Mouse (Mus musculus): ENCODE data around the gene Ston1. TPM values are rescaled to one million over a fixed set of nuclear protein-coding genes. Genes with fewer than 3 reads are reported as not detected.
A peak's percentile ranks its signal among the peaks of the same experiment; 100 is the strongest.

Gene Ston1
- total RNA-seq, 2 experiments from 2014 or later: not detected

DNA sequence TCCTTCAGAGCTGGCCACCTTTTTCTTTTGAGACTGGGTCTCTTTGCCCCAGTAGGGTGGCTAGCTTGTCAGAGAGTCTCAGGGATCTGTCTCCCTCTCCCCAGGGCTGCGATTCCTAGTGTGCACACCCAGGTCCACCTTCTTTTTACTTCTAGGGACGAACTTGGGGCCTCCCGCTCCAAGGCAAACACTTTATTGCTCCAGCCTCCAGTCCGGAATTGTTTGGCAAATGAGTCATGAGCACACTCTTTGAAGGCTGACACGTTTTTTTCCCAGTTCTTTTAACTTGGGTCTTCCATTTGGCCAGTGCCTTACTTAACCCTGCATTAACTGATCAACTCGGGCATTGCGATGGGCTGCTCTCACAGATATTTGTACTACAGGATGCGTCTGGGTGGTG, 14.1 kb upstream of the Ston1 start:
- ATAC-seq (ENCODE audit: poor library complexity, severe bottlenecking): no peak

DNA sequence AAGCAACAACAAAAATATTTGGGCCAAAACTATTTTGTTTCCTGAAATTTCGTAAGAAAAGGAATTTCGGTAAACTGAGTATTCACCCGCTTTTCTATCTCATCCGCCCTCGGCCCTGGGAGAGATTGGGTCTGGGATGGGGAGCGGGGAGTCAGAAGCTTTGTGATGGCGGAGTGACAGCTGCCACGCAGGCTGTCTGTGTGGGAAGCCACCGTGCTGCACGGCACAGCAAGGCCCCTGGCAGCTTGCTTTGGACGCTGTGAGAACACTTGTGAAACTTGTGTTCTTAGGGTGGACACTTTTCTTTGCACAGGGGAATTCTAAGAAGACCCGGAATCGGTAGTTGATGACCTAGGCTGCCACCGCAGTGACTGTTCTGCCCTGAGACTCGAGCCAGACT, 10.1 kb upstream of the Ston1 start:
- no peak for ATAC-seq (ENCODE audit: poor library complexity, severe bottlenecking)

DNA sequence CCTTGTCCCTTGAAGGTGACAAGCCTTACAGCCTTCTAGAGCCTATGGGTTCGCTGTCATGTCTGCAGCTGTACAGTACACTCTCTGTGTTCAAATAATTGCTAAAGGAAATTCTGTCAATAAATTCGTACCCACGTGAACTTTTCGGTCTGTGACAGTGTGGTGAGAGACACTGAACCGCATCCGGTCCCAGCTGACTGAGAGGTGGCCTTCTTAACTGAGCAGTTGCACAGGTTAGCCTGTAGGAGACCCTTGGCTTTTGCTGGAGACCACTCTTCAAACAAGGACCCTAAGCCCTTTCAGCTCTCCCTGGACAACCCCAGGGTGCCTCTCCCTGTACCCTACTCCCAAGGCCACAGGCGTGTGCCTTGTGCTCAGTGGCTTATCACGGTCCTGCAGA, 9.3 kb upstream of the Ston1 start:
- no peak for ATAC-seq (ENCODE audit: poor library complexity, severe bottlenecking)

DNA sequence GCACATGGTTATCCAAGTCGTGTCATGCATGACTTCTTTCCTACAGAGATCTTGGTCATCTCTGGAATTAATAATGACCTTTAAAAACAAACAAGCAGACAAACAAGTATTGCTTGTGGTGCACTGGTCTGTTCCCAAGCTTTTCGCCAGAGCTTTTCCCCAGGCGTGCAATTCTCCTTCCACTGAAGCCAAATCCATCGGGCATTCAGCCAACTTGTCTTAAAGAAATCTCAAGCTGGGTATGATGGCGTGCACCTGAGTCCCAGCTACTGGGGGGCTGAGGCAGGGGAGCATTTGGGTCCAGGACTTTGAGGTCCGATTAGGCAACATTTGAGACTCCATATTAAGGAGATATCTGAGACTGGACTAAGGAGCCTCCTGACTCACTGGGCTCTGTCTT, 7.2 kb upstream of the Ston1 start:
- ATAC-seq (ENCODE audit: poor library complexity, severe bottlenecking): no peak

DNA sequence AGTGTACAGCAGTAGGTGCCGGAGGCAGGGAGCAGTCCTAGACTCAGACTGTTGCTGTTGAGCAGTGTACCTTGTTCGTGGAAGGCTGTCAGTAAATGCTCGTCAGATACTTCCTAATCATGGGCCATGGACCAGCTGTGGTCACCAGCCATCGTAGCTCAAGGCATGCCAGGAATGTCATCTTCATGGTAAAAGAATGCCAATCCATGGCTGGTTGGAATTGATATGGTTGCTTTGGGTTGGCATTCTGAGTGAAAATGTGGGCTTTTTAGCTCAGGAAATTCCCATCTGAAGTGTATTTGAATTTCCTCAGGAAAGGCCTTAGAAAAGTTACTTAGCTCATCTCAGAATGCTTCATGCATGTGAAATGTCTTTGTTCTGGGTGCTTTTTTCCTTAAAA, 2.4 kb upstream of the Ston1 start:
- ATAC-seq (ENCODE audit: poor library complexity, severe bottlenecking): no peak

DNA sequence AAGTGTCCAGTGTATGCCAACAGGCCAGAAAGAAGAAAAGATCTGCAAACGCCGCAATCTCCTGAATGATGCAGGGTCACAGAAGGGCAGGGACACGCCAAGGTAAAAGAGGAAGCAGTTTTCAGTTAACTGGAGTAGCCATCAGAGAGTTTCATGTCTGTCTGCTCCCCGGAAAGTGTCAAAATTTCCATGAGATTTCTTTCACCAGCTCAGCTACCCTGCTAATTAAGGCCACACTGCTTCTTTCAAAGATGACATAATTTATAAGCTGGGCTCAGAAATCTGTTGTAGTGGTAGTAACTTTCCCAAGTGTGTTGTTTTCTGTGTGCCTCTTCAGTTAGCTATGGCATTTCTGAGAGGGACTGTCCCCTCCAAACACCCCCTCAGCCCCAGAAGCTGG, 1.4 kb upstream of the Ston1 start:
- peak; percentile 47 for ATAC-seq (ENCODE audit: poor library complexity, severe bottlenecking)

DNA sequence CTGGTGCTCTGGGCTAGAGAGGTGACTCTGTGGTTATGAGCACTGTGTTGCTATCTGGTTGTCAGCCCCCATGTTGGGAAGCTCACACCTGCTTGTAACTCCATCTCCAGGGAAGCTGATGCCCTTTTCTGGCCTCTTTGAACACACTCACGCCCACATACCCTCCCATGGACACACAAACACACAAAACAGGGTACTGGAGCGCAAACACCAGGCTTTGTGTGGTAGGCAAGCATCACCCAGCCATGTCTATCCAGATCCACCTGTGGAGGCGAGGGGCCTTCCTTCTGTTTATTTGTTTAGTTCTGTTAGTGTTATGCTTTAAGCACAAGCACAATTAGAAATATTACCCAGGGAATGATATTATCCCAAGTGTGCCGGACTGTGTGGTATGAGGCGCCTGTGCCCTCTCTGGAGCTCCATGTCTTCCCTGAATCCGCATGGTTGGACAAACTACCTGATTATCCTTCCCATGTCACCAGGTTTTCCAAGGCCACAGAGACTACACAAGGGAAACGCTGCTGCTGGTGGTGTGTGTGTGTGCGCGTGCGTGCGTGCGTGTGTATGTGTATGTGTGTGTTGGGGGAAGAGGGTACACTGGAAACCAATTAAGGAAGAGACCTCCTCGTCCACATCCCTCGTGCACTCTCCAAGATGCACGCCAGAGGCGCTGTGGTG, 801 bp upstream of the Ston1 start:
- peak; percentile 95; the same call in 1 of the 2 replicates for ATAC-seq (ENCODE audit: poor library complexity, severe bottlenecking)

DNA sequence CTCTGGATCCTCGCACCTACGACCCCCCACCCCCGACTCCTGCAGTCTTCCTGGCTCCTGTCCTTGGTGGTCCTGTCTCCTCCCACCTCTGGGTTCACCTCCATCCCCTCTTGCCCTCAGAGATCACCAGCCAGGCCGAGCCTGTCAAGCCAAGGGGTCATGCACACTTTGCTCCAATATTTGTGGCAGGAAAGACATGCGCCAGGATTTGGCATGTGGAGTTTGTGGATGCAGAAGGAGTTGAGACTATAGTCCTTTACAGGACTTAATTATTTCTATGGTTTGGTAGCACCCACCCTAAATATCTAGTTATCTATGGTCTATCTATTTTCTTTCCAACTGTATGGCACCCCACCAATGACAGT, 554 bp downstream of the Ston1 start:
- ATAC-seq (ENCODE audit: poor library complexity, severe bottlenecking): no peak

DNA sequence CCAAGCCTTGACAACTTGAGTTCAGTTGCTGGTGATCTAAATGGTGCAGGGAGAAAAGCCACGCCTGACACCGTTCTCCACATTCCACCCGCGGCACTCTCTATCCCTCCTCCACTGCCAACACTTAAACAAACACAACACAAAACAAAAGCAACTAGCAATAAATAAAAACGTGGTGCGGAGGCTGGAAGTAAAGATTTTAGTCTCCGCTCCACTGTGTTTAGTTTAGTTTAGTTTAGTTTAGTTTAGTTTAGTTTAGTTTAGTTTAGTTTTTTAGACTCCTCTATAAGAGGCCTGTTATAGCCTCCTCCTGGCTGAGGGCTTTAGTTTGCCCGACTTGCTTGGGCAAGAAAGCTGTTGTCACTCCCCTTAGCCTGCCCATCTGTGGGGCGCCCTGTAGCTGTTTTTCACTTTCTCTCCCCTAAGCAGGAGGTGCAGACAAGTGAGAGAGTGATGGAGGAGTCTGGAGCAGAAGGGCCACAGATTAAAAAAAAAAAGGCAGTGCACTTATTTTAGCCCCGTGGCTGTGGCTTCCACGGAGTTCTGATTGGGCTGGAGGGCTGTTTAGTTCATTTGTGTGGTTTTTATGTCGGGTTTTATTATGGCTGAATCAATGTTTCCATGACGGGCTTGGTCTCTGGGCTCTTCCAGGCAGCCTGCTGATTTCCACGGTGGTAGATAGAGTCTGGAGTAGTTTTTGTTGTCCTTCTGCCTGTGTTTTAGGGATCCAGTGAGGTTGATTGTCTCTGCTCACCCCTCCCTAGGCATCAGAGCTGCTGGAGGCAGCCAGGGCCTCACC, 1.3 kb downstream of the Ston1 start:
- no peak for ATAC-seq (ENCODE audit: poor library complexity, severe bottlenecking)

DNA sequence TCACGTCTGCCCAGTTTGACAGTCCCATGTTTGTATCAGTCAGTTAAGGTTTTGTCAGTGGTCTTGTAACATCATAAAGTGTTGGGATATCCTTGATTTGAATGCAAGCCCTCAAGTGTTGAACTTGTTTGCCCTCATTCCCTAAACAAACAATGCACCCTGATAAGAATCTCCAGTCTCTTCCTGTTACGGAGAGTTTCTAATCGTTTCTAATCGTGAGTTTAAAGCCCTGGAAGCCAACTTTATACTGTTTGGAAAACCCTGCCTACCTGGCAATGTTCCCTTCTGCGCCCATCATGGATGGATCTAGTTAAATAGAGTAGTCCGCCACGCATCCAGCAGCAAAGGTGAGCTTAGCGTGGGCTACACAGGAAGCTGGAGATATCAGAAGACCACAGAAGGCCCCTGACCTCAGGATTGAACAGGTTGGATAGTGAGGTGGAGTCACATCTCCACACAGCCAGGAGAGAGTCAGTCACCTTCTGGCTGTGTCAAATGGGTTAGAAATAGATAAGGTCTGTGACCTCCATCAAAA, 3.1 kb downstream of the Ston1 start:
- no peak for ATAC-seq (ENCODE audit: poor library complexity, severe bottlenecking)

DNA sequence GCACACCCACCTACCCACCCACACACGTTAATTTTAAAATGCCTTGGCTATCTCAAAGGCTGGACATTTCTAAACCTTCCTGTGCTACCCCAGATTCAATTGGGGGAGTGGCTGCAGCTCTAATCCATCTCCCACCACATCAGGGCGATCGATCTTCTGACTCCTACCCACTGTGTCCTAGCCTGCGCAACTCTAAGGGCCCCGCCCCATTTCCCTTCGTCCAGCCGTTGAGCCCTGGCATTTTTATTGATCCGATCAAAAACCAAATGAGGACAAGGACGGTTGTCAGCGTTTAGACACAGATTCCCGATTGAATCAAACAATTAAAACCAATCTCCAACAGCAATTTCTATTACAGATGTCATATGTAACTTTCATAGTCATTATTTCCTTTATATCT, 6.5 kb downstream of the Ston1 start:
- ATAC-seq (ENCODE audit: poor library complexity, severe bottlenecking): no peak

DNA sequence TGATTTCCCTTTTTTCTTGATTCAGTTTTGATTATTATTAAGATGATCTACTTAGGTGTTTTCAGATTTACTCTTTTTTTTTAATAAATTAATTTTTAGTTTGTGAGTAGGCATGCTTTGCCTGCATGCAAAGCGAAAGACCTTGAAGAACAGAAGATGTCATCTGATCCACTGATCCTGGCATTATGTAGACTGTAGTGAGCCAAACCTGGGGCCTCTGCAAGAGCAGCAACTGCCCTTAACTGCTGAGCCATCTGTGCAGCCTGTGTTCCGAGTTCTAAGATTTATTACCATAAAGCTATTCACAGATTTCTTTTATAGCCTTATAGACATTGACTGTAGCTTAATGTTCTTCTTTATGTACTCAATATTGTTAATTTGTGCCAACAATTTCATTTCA, 8.6 kb downstream of the Ston1 start:
- no peak for ATAC-seq (ENCODE audit: poor library complexity, severe bottlenecking)

DNA sequence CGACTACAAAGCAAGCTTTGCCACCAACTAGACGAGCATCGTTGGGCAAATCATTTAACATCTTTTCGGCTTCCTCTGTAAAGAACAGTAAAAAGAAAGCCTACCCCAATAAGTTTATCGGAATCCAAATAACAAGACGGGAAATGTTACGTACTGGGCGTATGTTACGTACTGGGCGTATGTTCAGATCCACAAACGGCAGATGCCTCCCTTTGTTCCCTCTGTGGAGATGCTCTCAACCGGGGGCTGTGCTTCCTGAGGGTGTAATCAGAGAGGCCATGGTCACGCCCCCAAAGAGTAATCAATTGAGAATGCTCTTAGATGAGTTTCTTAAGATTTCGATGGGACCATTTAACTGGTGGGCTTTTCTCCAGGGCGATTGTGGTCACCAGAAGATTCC, 11.9 kb downstream of the Ston1 start:
- no peak for ATAC-seq (ENCODE audit: poor library complexity, severe bottlenecking)

DNA sequence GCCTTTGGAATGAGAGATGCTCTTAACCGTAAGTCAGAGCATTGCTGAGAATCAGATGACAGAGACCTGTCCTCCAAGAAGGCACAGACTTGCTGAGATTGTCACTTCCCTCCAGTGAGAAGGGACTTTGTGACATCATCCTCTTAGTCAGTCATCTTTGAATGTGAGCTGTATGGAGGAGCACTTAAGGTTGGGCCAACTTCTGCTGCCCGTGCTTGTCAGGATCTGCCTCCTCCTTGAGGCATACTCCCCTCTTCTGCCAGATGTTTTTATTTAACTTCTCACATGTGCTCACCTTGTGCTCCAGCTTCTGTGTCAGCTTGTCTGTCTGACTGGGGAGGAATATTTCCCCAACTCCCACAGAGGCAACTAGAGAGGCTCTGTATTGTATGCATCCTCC, 13.6 kb downstream of the Ston1 start:
- no peak for ATAC-seq (ENCODE audit: poor library complexity, severe bottlenecking)

DNA sequence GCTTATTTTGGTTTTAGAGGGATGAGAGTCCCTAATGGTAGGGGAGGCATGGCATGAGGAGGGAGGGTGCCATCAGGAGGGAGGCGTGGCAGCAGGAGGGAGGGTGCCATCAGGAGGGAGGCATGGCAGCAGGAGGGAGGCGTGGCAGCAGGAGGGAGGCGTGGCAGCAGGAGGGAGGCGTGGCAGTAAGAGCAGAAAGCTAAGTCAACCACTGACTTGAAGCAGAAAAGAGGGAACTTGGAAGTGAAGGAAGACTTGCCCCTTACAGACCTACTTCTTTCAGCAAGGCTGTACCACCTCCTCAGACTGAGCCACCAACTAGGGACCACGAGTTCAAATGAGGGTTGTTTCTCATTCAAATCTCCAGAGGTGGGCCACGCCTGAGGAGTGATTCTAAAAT, 15.7 kb downstream of the Ston1 start:
- 0 out of 2 replicates have a peak, but pooled peaks have one; percentile 27 for ATAC-seq (ENCODE audit: poor library complexity, severe bottlenecking)

DNA sequence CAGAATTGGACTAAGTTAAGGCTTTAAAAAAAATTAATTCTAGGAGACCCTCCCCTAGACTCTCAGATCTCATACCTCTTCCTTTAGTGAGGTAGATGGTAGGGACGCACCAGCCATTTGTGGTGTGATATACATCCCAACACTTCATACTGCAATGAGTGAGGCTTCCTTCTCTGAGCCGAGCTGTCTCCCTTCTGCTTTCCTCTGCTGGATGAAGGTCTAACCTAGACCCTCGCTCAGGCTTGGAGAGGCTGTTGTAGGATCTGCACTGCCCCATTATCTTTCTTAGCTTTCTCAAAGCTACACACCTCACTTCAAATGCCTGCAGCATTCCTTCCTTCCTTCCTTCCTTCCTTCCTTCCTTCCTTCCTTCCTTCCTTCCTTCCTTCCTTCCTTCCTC, 16.2 kb downstream of the Ston1 start:
- ATAC-seq (ENCODE audit: poor library complexity, severe bottlenecking): no peak

DNA sequence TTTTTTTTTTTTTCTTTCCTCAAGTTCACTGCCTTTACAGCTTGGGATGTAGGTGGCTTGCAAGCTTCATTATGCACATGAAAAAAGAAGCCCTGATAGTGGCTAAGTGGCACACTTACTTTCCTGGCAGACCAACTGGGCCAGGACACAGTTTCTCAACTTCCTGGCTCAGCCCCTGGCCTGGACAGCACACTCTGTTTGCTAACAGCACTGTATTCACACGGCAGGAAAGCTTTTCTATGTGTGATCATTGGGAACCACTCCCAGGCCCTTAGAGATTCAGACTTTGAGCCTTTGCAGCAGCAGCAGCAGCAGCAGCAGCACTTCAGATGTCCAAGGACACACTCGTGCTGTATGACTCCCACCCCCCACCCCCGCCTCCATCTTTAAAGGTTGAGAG, 16.8 kb downstream of the Ston1 start:
- ATAC-seq (ENCODE audit: poor library complexity, severe bottlenecking): no peak

DNA sequence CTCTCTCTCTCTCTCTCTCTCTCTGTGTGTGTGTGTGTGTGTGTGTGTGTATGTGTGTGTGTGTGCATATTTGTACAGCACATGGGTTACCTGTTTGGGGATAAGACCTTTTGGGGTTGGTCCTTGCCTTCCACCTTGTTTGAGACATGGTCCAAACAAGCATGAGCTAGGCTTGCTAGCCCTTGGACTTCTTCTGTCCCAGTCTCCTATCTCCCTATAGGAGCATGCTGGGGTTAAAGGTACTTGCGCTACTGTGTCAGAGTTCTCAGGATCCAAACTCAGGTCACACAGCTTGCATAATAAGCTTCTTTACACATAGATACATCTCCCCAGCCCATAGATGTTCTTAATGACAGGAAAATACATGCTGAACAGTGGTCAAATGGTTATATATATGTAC, 17.2 kb downstream of the Ston1 start:
- no peak for ATAC-seq (ENCODE audit: poor library complexity, severe bottlenecking)

DNA sequence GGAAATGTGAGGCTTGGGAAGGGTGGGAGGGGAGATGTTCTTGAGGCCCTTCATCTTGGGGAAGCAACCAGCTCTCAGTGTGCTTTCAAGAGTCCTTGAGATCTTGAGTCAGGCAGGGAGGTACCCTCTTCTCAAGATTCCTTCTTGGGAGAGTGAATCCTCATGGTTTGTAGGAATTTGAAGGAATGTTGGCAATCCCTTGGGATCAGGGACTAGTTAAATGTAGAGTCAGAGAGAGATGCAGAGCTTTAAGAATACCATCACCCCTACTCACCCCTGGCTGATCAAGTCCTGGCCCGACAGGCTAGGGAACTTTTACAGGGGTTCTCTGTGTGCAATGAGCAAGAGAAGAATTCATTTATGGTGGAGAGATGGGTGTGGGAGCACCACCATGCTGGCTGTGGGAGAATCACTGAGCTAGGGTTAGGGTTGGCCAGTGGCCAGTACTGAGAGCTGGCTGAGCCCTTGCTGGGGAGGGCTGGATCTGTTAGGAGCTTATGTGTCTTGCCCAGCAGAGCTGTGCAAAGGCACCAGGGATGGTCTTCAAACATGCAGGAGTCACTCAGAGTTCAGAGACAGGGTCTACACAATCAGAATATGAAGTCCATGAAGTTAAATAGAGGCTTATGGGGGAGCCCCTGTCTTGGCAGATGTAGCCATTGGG, 18.1 kb downstream of the Ston1 start:
- no peak for ATAC-seq (ENCODE audit: poor library complexity, severe bottlenecking)

DNA sequence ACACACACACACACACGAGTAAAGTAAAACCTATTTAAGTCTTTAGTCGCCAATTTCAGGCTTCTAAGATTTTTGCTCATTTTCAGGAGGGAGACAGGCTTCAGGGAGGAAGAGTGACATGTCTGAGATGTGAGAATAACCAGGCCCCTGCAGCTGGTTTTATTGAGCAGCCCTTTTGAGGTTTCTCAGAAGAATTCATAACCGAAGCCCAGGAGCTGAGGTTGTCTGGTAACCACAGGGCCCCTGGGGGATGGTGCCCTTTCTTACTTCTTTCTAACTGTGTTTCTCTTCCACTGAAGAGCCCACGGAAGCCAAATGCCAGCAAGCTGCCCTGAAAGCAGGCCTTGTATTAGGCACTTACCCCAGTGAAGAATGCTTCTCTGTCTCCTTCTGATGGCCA, 23.5 kb downstream of the Ston1 start:
- ATAC-seq (ENCODE audit: poor library complexity, severe bottlenecking): no peak

DNA sequence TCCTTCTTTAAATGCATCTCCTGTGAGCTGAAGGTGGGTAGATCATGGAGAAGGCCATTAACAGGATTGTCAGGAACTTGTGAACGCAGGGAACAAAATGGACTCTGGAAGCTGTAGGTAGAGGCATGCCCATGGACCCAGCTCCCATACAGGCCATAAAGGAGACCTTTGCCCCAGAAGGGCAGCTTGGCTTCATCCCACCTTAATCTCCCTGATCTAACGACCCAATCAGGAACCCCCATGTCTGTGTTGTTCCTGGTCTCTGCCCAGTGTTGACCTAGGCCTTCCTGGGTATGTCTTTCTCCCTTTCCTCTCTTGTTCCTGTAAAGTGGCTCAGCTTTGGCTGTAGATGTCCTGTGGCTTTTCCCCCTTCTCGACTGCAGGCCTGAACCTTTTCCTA, 23.9 kb downstream of the Ston1 start:
- ATAC-seq (ENCODE audit: poor library complexity, severe bottlenecking): no peak

DNA sequence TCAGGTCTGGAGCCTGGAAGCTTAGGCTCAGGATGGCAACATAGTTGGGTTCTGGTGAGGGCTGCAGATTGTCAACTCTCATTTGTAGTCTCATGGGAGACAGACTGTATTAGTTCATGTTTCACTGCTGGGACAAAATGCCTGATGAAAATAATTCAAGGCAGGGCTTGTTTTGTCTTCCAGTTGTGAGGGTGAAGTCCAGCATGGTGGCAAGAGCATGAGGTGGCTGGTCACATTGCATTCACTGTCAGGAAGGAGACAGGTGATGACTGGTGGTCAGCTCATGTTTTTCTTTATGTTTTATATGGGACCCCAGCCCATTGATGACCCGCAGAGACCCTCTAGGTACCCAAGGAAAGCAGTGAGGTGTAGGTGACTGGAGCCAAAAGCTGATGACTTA, 25.2 kb downstream of the Ston1 start:
- no peak for ATAC-seq (ENCODE audit: poor library complexity, severe bottlenecking)

All from megakaryocyte, adult 5-6 weeks (primary cell).